Mouse (Mus musculus) C2C12 (cell line): ENCODE measurements around the gene Cacna2d1. TPM values are rescaled to one million over a fixed set of nuclear protein-coding genes. Genes with fewer than 3 reads are reported as not detected.

Experiments used
- H3K27me3 ChIP-seq: one replicate; pipeline ENCODE4 v1.6.1; 2011; ENCODE audit not compliant: control insufficient read depth, insufficient read depth, insufficient read length
- H3K36me3 ChIP-seq: one replicate; pipeline ENCODE4 v1.6.1; 2011; ENCODE audit not compliant: control insufficient read depth, insufficient read depth
- H3K4me3 ChIP-seq: one replicate; pipeline ENCODE4 v1.5.1; 2011; ENCODE audit warnings: mild to moderate bottlenecking, control low read depth; ENCODE audit not compliant: poor library complexity, insufficient read depth, severe bottlenecking
- H3K79me2 ChIP-seq: one replicate; pipeline ENCODE4 v1.6.1; 2011; ENCODE audit not compliant: control insufficient read depth, insufficient read depth
- H3K79me3 ChIP-seq: one replicate; pipeline ENCODE4 v1.6.1; 2011; ENCODE audit warnings: low read depth, control low read depth
- H3ac ChIP-seq: one replicate; pipeline ENCODE3; 2011; ENCODE audit warnings: low read depth; ENCODE audit not compliant: control insufficient read depth, insufficient read length
- CEBPB ChIP-seq: IDR thresholded peaks from one replicate; pipeline ENCODE4 v1.6.1; 2011; ENCODE audit warnings: low read depth, mild to moderate bottlenecking, control low read depth, moderate library complexity
- CTCF ChIP-seq: IDR thresholded peaks from one replicate; pipeline ENCODE4 v1.5.1; 2011; ENCODE audit not compliant: control insufficient read depth, insufficient read depth, insufficient read length
- FOSL1 ChIP-seq: IDR thresholded peaks from one replicate; pipeline ENCODE4 v1.8.0; 2011; ENCODE audit warnings: mild to moderate bottlenecking, low read length; ENCODE audit not compliant: poor library complexity, insufficient read depth, severe bottlenecking
- MAX ChIP-seq: IDR thresholded peaks from one replicate; pipeline ENCODE4 v1.6.1; 2011; ENCODE audit warnings: mild to moderate bottlenecking, control low read depth
- MYOD1 ChIP-seq: IDR thresholded peaks from one replicate; pipeline ENCODE4 v1.6.1; 2011; ENCODE audit warnings: low read depth; ENCODE audit not compliant: control insufficient read depth, insufficient read length
- MYOG ChIP-seq: IDR thresholded peaks from one replicate; pipeline ENCODE4 v1.6.1; 2011; ENCODE audit not compliant: control insufficient read depth, insufficient read length; ENCODE audit errors: extremely low read depth
- USF1 ChIP-seq: IDR thresholded peaks from one replicate; pipeline ENCODE4 v1.6.1; 2011; ENCODE audit warnings: low read depth, mild to moderate bottlenecking, control low read depth, moderate library complexity
- polyA plus RNA-seq: library from polyadenylated mRNA; unstranded; fragments of >200 nt; fragmentation: generic; extraction: Trizol; gene quantifications from one replicate; pipeline ENCODE4 v1.2.1, GENCODE M21; 2012; ENCODE audit warnings: missing spikeins

The Cacna2d1 gene
- polyA plus RNA-seq, 1 experiment = 20.4 TPM

DNA sequence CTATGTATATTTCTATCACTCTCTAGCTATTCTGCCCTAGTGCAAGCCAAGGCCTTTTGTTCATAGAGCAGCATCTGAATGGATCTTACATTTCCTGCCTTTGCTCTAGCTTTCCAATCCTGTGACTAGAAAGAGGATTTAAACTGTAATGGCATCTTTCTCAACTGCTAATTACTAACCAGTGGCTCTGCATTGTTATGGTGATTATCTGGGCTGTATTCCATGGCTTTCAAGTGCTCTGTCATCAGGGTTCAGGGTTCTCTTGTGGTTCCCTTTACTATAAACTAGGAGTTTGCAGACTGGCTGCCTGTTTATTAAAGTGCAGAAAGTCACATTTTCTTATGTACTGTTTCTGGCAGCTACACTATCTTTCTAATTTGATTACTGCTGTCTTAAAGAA, 410.9 kb downstream of the Cacna2d1 start:
- H3K4me3 ChIP-seq = no peak overlapping the region
- H3K36me3 ChIP-seq = peaks cover 5% of the 10 kb centered on the region
- H3K79me3 ChIP-seq = no peaks in the 10 kb centered on the region
- H3K79me2 ChIP-seq = no peaks in the 10 kb centered on the region
- no peak overlapping the region for H3ac ChIP-seq
- no peaks in the 10 kb centered on the region for H3K27me3 ChIP-seq
- TF ChIP-seq CTCF (no peak), CEBPB (no peak), FOSL1 (no peak), MYOD1 (no peak), MYOG (no peak), USF1 (no peak)

DNA sequence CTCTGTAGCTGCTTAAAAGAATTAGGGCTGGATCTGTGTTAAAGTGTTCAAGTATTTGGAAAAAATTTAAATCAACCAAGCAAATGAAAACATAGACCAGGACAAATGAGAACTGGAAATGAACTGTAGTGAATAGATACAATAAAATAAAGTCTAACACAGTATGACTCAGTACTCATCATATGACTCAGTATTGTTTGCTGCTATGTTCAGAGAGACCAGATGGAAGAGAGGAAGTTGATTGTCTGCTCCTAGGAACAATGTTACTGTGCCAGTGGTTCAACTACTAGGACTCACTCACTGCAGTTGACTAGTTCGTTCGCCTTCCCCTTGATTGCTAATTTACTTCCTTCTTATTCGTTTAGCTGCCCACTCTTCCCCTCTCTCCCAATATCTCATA, 421.3 kb downstream of the Cacna2d1 start:
- Histone ChIP-seq H3K79me2 (no peaks in the 10 kb centered on the region), H3K36me3 (peaks cover 14% of the 10 kb centered on the region), H3ac (no peak overlapping the region), H3K27me3 (no peaks in the 10 kb centered on the region), H3K79me3 (no peaks in the 10 kb centered on the region), H3K4me3 (no peak overlapping the region)
- TF ChIP-seq USF1 = peak; percentile 39
- no peak for TF ChIP-seq CTCF

DNA sequence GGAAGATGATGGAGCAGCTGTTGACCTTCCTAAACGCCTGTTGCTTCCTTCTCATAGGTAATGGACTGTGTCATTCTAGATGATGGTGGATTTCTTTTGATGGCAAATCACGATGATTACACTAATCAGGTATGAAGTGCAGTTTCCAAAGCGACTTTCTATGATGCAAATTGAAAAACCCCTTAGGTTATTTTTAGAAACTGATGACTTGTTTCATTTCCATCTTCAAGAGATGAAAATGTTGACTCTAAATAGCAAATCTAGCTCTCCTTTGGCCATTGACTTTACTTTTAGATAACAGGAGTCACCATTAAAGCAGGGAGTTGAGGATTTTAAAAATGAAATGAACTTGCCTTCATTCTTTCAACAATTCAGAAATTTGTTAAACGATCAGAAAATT, 423.2 kb downstream of the Cacna2d1 start:
- TF ChIP-seq USF1 (no peak), FOSL1 (no peak), CEBPB (no peak), CTCF (no peak), MYOG (no peak), MAX (no peak), MYOD1 (no peak)
- Histone ChIP-seq H3ac (no peak overlapping the region), H3K4me3 (no peak overlapping the region), H3K36me3 (peaks cover 23% of the 10 kb centered on the region), H3K79me2 (no peaks in the 10 kb centered on the region), H3K27me3 (no peaks in the 10 kb centered on the region), H3K79me3 (no peaks in the 10 kb centered on the region)

DNA sequence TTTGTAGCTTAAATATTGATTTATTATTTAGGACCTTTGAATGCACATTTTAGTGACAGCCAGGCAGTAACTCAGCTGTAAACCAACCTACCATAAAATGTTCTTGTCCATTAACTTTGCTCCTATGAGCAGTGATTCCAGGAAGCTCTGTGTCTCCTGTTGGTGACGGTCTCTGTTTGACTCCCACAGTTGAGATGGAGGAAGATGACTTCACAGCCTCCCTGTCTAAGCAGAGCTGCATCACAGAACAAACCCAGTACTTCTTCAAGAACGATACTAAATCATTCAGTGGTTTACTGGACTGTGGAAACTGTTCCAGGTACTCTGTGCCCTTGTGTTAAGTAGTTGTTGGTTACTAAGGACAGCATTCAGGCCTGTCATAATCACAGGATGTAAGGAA, 427.6 kb downstream of the Cacna2d1 start:
- Histone ChIP-seq H3ac (no peak overlapping the region), H3K79me3 (no peaks in the 10 kb centered on the region), H3K27me3 (no peaks in the 10 kb centered on the region), H3K4me3 (no peak overlapping the region), H3K79me2 (no peaks in the 10 kb centered on the region), H3K36me3 (peaks cover 22% of the 10 kb centered on the region)
- no peak for TF ChIP-seq MYOG
- TF ChIP-seq CTCF = no peak
- TF ChIP-seq CEBPB = no peak
- no peak for TF ChIP-seq USF1
- no peak for TF ChIP-seq MAX
- TF ChIP-seq FOSL1 = no peak
- no peak for TF ChIP-seq MYOD1

DNA sequence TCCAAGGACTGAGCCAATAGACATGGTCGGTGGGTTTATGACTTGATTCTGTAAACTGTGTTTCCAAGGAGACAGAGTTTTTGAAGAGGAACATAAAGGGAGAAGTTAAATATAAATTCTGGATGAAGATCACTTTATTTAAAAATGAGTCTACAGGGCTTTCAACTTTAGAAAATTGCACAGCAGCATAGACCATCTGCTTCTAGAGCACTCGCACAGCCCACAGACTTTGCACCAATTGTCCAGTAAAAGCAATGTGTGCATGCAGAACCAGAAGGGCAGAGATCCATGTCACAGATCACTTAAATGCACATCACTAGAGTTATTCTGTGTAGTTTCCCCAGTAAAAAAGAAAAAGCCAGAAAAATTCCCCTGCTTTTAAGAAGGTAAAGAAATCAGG, 428.7 kb downstream of the Cacna2d1 start:
- no peak overlapping the region for H3ac ChIP-seq
- no peaks in the 10 kb centered on the region for H3K27me3 ChIP-seq
- TF ChIP-seq FOSL1 = no peak
- no peak for TF ChIP-seq MAX
- no peak for TF ChIP-seq CEBPB
- no peak for TF ChIP-seq MYOG
- TF ChIP-seq CTCF = no peak
- TF ChIP-seq USF1 = no peak
- no peak for TF ChIP-seq MYOD1
- H3K79me3 ChIP-seq = no peaks in the 10 kb centered on the region
- peaks cover 24% of the 10 kb centered on the region for H3K36me3 ChIP-seq
- no peak overlapping the region for H3K4me3 ChIP-seq
- H3K79me2 ChIP-seq = no peaks in the 10 kb centered on the region

DNA sequence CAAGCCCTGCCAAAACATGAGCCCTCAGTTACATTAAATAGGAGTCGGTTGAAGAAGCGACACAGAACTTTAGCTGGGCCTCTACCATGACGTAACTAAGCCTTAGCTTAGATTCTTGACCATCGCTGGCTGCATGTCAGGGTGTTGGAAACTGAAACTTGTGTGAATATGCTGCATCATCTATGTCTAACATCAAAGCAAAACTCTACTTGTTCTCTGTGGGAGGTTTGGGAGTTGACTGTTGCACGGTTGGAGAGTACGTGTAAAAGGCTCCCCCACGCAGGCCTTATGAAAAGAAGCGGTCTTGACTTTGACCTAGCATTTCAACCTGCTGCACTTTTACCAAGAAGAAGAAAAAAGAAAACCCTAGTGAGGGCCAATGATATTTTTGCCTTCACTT, 436.2 kb downstream of the Cacna2d1 start:
- Histone ChIP-seq H3K79me2 (no peaks in the 10 kb centered on the region), H3K4me3 (no peak overlapping the region), H3K36me3 (peaks cover 14% of the 10 kb centered on the region), H3K79me3 (no peaks in the 10 kb centered on the region), H3ac (no peak overlapping the region), H3K27me3 (no peaks in the 10 kb centered on the region)
- TF ChIP-seq USF1 = no peak
- TF ChIP-seq CTCF = no peak
- no peak for TF ChIP-seq MYOD1
- TF ChIP-seq MAX = no peak
- no peak for TF ChIP-seq CEBPB

GRCm38 (mm10) chr5:16373966-16374365, 439.5 kb downstream of the Cacna2d1 start:
- no peaks in the 10 kb centered on the region for H3K79me3 ChIP-seq
- peaks cover 6% of the 10 kb centered on the region for H3K36me3 ChIP-seq
- H3K79me2 ChIP-seq = no peaks in the 10 kb centered on the region
- no peak for TF ChIP-seq USF1
- TF ChIP-seq CTCF = no peak
- no peak for TF ChIP-seq MYOG
- no peak for TF ChIP-seq CEBPB
- TF ChIP-seq MAX = no peak
- no peaks in the 10 kb centered on the region for H3K27me3 ChIP-seq
- H3K4me3 ChIP-seq = no peak overlapping the region
- no peak overlapping the region for H3ac ChIP-seq
